Mouse (Mus musculus): ENCODE measurements at regions not wholly inside any gene's neighbourhood (a gene's known extent, or its start where the extent isn't known, plus 50 kb on each side); places are given as distances from the start of the nearest gene placed in this dataset.
A peak's percentile ranks its signal among the peaks of the same experiment; 100 is the strongest.

GRCm38 (mm10) chr12:109881108-109881507 is 281.0 kb upstream of the Rtl1 start:
- DNase-seq (ENCODE audit: low read depth, low spot score) = peak; percentile 9

DNA sequence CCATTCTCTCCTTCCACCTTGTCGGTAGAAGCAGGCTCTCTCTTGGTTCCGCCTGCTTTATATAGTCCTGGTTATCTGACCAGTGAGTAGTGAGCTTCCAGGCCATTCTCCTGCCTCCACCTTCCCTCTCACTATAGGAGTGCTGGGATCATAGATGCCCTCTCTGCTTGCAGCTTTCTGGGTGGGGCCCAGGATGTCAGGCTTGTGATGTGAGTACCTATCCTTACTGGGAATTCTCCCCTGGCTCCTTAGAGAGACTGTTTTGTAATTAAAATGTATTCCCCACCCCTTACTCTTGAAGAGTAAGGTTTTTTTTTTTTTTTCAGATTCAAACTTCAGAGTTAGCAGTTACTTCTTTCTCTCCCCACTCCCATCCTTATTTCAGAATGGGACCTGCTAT is 291.1 kb upstream of the Rtl1 start:
- DNase-seq (ENCODE audit: low read depth, low spot score) = no peak

GRCm38 (mm10) chr12:109892834-109893233 is 292.7 kb upstream of the Rtl1 start:
- DNase-seq (ENCODE audit: low read depth, low spot score) = no peak

- DNase-seq (ENCODE audit: low read depth, low spot score) = no peak
Measured at GRCm38 (mm10) chr12:109893657-109894056, 293.5 kb upstream of the Rtl1 start.

GRCm38 (mm10) chr12:109895389-109895788 is 295.3 kb upstream of the Rtl1 start:
- DNase-seq (ENCODE audit: low read depth, low spot score) = no peak

DNA sequence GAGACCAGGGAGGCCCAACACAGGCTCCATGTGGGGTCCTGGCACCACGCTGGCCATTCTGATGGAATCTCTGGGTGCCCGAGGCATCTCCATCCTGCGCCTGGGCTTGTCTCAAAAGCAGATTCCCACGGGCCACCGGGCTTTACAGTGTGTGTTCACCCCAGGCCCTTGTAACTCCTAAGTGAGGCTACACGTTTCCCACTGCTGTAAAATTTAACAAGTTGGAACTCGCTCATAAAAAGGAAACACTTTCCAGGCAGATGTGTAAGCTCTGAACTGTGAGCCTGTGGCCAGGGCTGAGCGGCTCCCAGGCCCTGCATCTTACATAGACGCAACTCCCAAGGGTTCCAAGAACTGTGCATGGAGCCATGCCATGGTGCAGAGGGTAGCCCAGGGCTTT is 296.3 kb upstream of the Rtl1 start:
- no peak for DNase-seq (ENCODE audit: low read depth, low spot score)

DNA sequence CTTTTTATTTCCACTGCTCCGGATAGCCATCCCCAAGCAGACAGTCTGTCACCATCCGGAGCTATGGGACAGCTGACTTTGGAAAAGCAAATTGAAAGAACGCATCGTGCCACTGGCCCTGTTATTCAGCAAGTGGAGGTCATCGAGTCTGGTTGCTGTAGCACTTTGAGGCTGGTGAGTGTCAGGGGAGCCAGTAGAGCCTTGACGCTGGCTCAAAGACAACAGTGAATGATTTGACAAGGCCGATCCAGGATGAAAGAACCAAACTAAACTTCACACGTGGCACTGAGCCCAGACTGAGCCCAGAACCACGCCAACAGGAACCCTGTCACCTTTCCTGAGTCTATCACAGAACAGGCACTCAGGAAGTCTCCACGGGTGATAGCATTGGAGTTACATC is 296.8 kb upstream of the Rtl1 start:
- DNase-seq (ENCODE audit: low read depth, low spot score) = no peak

GRCm38 (mm10) chr12:109897861-109898385 is 297.8 kb upstream of the Rtl1 start:
- DNase-seq (ENCODE audit: low read depth, low spot score) = no peak

DNA sequence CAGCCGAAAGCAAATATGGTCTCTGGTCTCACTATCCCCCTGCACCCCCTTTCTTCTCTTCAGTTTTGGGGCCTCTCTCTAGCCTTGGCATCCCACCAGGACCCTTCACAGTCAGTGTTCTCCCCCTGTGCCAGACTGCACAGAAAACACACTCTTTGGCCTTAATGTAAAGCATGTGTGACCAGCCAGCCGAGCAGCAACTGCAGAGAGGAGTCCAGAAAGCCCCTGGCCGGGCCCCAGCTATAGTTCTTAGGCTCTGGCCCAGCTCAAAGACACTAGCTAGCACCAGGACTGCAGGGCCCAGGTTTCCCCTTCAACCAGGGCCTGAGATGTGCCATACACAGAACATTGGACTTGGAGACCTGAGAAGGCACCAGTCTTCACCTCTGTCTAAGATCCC is 299.3 kb upstream of the Rtl1 start:
- no peak for DNase-seq (ENCODE audit: low read depth, low spot score)

DNA sequence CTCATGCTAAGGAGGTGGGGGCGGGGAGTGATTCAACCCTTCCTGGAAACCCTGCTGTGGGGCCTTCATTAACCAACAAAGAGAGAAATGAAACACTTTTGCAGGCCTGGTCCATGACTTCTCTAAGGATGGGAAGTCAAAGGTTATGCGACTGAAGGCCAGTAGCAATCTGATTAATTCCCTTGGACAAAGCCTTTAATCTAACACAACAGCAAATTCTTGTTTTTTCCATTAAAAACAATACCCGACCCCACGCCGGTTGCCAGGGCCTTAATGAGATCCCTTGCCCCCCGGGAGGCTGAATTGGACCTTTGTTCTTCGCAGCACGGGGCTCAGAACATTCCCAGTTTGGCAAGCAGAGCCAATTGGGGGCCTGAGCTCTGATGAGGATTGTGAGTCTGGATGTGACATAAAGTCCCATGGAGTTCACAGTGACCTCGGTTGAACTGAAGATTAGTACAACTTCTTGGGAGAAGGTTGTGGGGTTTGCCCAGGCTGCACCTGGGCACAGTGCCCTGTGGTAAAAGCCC is 310.9 kb upstream of the Rtl1 start:
- DNase-seq (ENCODE audit: low read depth, low spot score) = no peak

DNA sequence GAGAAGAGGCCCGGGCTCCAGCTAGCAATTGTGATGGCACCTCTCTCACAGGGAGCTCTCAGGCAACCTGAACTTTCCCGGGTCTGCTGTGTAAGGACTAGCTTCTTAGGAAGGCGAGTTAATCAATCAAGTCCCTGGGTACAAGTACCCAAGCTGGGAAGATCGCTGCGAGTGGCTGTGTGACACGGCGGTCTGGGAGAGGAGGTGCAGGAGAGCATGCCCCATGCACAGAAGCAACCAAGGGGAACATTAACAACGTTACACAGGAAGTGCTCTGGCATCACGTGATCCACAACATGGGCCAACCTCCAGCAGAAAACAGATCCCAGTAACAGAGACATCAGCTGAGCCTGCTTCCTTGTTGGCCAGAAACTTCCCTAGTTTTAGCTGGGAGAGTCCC is 311.4 kb upstream of the Rtl1 start:
- DNase-seq (ENCODE audit: low read depth, low spot score) = no peak

GRCm38 (mm10) chr12:109917761-109918160 is 317.6 kb upstream of the Rtl1 start:
- no peak for DNase-seq (ENCODE audit: low read depth, low spot score)

GRCm38 (mm10) chr12:109918901-109919300 is 318.8 kb upstream of the Rtl1 start:
- DNase-seq (ENCODE audit: low read depth, low spot score) = no peak

- DNase-seq (ENCODE audit: low read depth, low spot score) = no peak
Measured at GRCm38 (mm10) chr12:109922111-109922510, 322.0 kb upstream of the Rtl1 start.

DNA sequence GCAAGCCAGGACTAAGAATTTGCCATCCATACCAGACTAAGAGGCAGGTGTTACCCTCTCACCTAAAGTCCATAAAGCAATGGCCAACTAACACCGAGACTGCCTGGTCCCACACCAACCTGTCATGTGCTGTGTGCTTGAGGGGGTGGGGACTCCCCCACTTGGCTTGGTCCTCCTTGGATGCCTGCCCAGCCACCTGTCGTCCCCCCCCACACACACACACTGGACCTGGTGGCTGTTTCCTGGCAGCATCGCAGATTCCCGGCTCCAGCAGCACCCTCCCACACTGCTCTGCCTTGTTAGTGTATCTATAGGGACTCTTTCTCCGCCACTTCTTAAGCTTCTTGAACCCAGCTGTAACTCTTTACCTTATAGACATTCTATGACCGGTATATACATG is 325.7 kb upstream of the Rtl1 start:
- DNase-seq (ENCODE audit: low read depth, low spot score) = no peak

- DNase-seq (ENCODE audit: low read depth, low spot score) = no peak
Measured at GRCm38 (mm10) chr12:109926643-109927042, 326.5 kb upstream of the Rtl1 start.

- DNase-seq (ENCODE audit: low read depth, low spot score) = no peak
Measured at GRCm38 (mm10) chr12:109946179-109946578, 332.7 kb upstream of the Dio3 start.

DNA sequence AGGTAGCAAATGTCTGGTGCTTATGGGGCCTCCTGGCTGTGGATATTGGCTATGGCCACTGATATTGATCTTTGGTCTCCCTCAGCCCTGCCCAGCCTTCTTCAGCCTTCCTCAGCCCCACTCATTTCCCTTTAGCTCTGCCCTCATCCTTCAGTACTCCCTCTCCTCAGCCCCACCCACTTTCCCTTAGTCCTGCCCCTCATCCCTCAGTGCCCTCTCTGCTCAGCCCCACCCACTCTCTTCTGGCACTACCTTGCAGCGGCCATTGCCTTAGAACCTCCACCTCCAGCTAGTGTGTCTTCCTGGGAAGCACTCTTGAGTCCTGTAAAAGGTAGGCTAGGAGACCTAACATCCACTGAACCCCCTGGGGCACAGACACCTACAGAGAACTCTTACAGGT is 331.9 kb upstream of the Dio3 start:
- no peak for DNase-seq (ENCODE audit: low read depth, low spot score)

- no peak for DNase-seq (ENCODE audit: low read depth, low spot score)
Measured at GRCm38 (mm10) chr12:109947886-109948433, 330.9 kb upstream of the Dio3 start.

- peak; percentile 80 for DNase-seq (ENCODE audit: low read depth, low spot score)
Measured at GRCm38 (mm10) chr12:109948434-109948984, 330.4 kb upstream of the Dio3 start.

GRCm38 (mm10) chr12:109949231-109949965 is 329.5 kb upstream of the Dio3 start:
- no peak for DNase-seq (ENCODE audit: low read depth, low spot score)

DNA sequence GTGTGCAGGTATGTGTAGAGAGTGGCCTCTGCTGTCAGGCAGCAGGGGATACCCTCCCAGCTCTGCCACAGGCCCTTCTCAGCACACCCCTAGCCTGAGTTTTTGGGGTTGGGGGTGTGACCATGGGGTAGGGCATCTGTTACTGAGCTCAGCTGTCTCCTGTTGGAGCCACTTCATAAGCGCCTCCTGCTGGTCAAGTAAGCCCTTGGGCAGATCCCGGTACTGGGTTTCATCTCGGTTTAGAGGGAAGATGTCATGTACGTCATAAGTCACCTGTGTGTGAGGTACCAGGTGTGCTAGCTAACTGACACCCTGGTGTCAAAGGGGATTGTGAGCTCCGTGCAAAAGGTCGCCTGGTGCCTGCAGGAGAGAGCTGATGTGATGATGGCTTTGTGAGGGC is 328.2 kb upstream of the Dio3 start:
- no peak for DNase-seq (ENCODE audit: low read depth, low spot score)

- DNase-seq (ENCODE audit: low read depth, low spot score) = no peak
Measured at GRCm38 (mm10) chr12:109951473-109951872, 327.4 kb upstream of the Dio3 start.
